Mouse (Mus musculus) splenic B cell, adult 2 months (primary cell): Measurements from ENCODE around the gene Acad10.
"Not testable (repeated sequence)": the region's sequence is repeated elsewhere in the genome, so short reads cannot be mapped to it uniquely, and the experiment has no call there.

Experiments used
- DNase-seq: peaks from one replicate; pipeline ENCODE4 v3.0.0-alpha.2; 2011; ENCODE audit warnings: low read depth, low spot score
- H3K27me3 ChIP-seq: 2 replicates; pipeline ENCODE4 v1.6.1; 2012; ENCODE audit warnings: mild to moderate bottlenecking, low read length, moderate library complexity, mixed read lengths; ENCODE audit not compliant: control insufficient read depth, poor library complexity, insufficient read depth, severe bottlenecking
- H3K36me3 ChIP-seq: 2 replicates; pipeline ENCODE4 v1.6.1; 2012; ENCODE audit warnings: mild to moderate bottlenecking, low read length, moderate library complexity, mixed read lengths; ENCODE audit not compliant: control insufficient read depth, poor library complexity, insufficient read depth, severe bottlenecking

Acad10 gene

GRCm38 (mm10) chr5:121627871-121628270 lies 32.4 kb downstream of the Acad10 start:
- DNase-seq, result peak; percentile 80
- H3K36me3 ChIP-seq, result no peaks in the 10 kb centered on the region; the same call in 1 of the 2 replicates
- H3K27me3 ChIP-seq, result no peaks in the 10 kb centered on the region

- Histone ChIP-seq H3K36me3 (no peaks in the 10 kb centered on the region), H3K27me3 (no peaks in the 10 kb centered on the region)
- no peak for DNase-seq
Observed at GRCm38 (mm10) chr5:121623241-121623640, 37.1 kb downstream of the Acad10 start.

- Histone ChIP-seq H3K27me3 (no peaks in the 10 kb centered on the region), H3K36me3 (no peaks in the 10 kb centered on the region)
- DNase-seq, result no peak
Observed at GRCm38 (mm10) chr5:121621102-121621501, 39.2 kb downstream of the Acad10 start.

- Histone ChIP-seq H3K36me3 (no peaks in the 10 kb centered on the region), H3K27me3 (no peaks in the 10 kb centered on the region)
- DNase-seq, result peak; percentile 89
Observed at GRCm38 (mm10) chr5:121618592-121619513, 41.5 kb downstream of the Acad10 start, which contains the start of gene Acad12. Gene Acad12 (minus strand): TSS chr5:121618938.

- H3K27me3 ChIP-seq, H3K36me3 ChIP-seq, DNase-seq: not testable (repeated sequence)
Observed at GRCm38 (mm10) chr5:121614921-121615320, 45.4 kb downstream of the Acad10 start.

- DNase-seq, result no peak
Observed at GRCm38 (mm10) chr5:121612036-121612435, 48.3 kb downstream of the Acad10 start.

GRCm38 (mm10) chr5:121609556-121610135 lies 50.7 kb downstream of the Acad10 start:
- peak; percentile 42 for DNase-seq
- H3K36me3 ChIP-seq, H3K27me3 ChIP-seq: not testable (repeated sequence)

More at GRCm38 (mm10) chr5:121612036-121612435, 48.3 kb downstream of the Acad10 start:
- Histone ChIP-seq H3K27me3 (no peaks in the 10 kb centered on the region), H3K36me3 (no peaks in the 10 kb centered on the region)

- Histone ChIP-seq H3K36me3 (no peaks in the 10 kb centered on the region), H3K27me3 (no peaks in the 10 kb centered on the region)
- DNase-seq, result peak; percentile 88
Observed at GRCm38 (mm10) chr5:121606151-121606550, 54.2 kb downstream of the Acad10 start.

- DNase-seq, result not testable (repeated sequence)
Observed at GRCm38 (mm10) chr5:121603815-121604214, 56.5 kb downstream of the Acad10 start.

GRCm38 (mm10) chr5:121601547-121602299 lies 58.6 kb downstream of the Acad10 start:
- peak; percentile 91 for DNase-seq
- Histone ChIP-seq H3K36me3 (no peaks in the 10 kb centered on the region), H3K27me3 (no peaks in the 10 kb centered on the region)

More at GRCm38 (mm10) chr5:121603815-121604214, 56.5 kb downstream of the Acad10 start:
- not testable (repeated sequence) for H3K36me3 ChIP-seq, H3K27me3 ChIP-seq

- no peak for DNase-seq
- no peaks in the 10 kb centered on the region for H3K36me3 ChIP-seq
- no peaks in the 10 kb centered on the region for H3K27me3 ChIP-seq
Observed at GRCm38 (mm10) chr5:121598871-121599610, 61.3 kb downstream of the Acad10 start.

GRCm38 (mm10) chr5:121597991-121598537 lies 62.2 kb downstream of the Acad10 start:
- no peak for DNase-seq
- H3K27me3 ChIP-seq, result no peaks in the 10 kb centered on the region
- no peaks in the 10 kb centered on the region for H3K36me3 ChIP-seq

GRCm38 (mm10) chr5:121597332-121597731 lies 63.0 kb downstream of the Acad10 start:
- Histone ChIP-seq H3K27me3 (no peaks in the 10 kb centered on the region), H3K36me3 (no peaks in the 10 kb centered on the region)
- DNase-seq, result peak; percentile 44

GRCm38 (mm10) chr5:121596226-121596625 lies 64.1 kb downstream of the Acad10 start:
- H3K36me3 ChIP-seq, result no peaks in the 10 kb centered on the region
- H3K27me3 ChIP-seq, result no peaks in the 10 kb centered on the region
- DNase-seq, result no peak
